Mouse (Mus musculus) ES-Bruce4 (cell line): ENCODE measurements at regions not wholly inside any gene's neighbourhood (a gene's known extent, or its start where the extent isn't known, plus 50 kb on each side); places are given as distances from the start of the nearest gene placed in this dataset.

Source experiments
- H3K27ac ChIP-seq: 2 replicates; pipeline ENCODE4 v1.5.1; 2012; ENCODE audit warnings: low read length, inconsistent platforms; ENCODE audit not compliant: insufficient read depth
- H3K27me3 ChIP-seq: 2 replicates; pipeline ENCODE4 v1.6.1; 2012; ENCODE audit warnings: mild to moderate bottlenecking, low read length, inconsistent platforms; ENCODE audit not compliant: control insufficient read depth, poor library complexity, insufficient read depth, severe bottlenecking
- H3K36me3 ChIP-seq: 2 replicates; pipeline ENCODE4 v1.6.1; 2012; ENCODE audit warnings: inconsistent platforms, mild to moderate bottlenecking, low read length, moderate library complexity; ENCODE audit not compliant: control insufficient read depth, poor library complexity, insufficient read depth, severe bottlenecking
- H3K4me1 ChIP-seq: one replicate; pipeline ENCODE4 v1.8.1; 2011; ENCODE audit warnings: low read length; ENCODE audit not compliant: control insufficient read depth, insufficient read depth
- H3K4me3 ChIP-seq: 2 replicates; pipeline ENCODE4 v1.5.1; 2011; ENCODE audit warnings: low read depth, mild to moderate bottlenecking, low read length
- H3K9ac ChIP-seq: 2 replicates; pipeline ENCODE4 v1.6.1; 2012; ENCODE audit warnings: low read depth, mild to moderate bottlenecking, inconsistent platforms; ENCODE audit not compliant: poor library complexity, severe bottlenecking
- H3K9me3 ChIP-seq: replicated peaks from 2 replicates; pipeline ENCODE4 v1.6.1; 2012; ENCODE audit warnings: mild to moderate bottlenecking, low read length, inconsistent platforms; ENCODE audit not compliant: control insufficient read depth, poor library complexity, insufficient read depth, severe bottlenecking
- CTCF ChIP-seq: IDR thresholded peaks from one replicate; pipeline ENCODE4 v1.8.1; 2011; ENCODE audit warnings: low read depth, low read length
- EP300 ChIP-seq: IDR thresholded peaks from 2 replicates; pipeline ENCODE4 v1.6.1; 2011; ENCODE audit warnings: low read depth, low read length; ENCODE audit not compliant: insufficient read depth
- POLR2A ChIP-seq: IDR thresholded peaks from one replicate; pipeline ENCODE4 v1.8.1; 2011; ENCODE audit warnings: low read length; ENCODE audit not compliant: insufficient read depth

- H3K9ac ChIP-seq, result no peak overlapping the region
- H3K4me1 ChIP-seq, result no peaks in the 10 kb centered on the region
- H3K36me3 ChIP-seq, result no peaks in the 10 kb centered on the region
- no peaks in the 10 kb centered on the region for H3K9me3 ChIP-seq
- no peak overlapping the region for H3K4me3 ChIP-seq
- TF ChIP-seq POLR2A, result no peak
- TF ChIP-seq EP300, result no peak
- no peak for TF ChIP-seq CTCF
- H3K27me3 ChIP-seq, result no peaks in the 10 kb centered on the region
- H3K27ac ChIP-seq, result no peak overlapping the region
These were observed 337.4 kb upstream of the Ube2e3 start for GRCm38 (mm10) chr2:78530535-78530934.

GRCm38 (mm10) chr2:78520258-78521023 lies 347.5 kb upstream of the Ube2e3 start:
- no peak for TF ChIP-seq EP300
- TF ChIP-seq POLR2A, result no peak
- no peak for TF ChIP-seq CTCF
- H3K27ac ChIP-seq, result no peak overlapping the region
- H3K9me3 ChIP-seq, result no peaks in the 10 kb centered on the region
- no peak overlapping the region for H3K9ac ChIP-seq
- no peaks in the 10 kb centered on the region for H3K36me3 ChIP-seq
- no peaks in the 10 kb centered on the region for H3K4me1 ChIP-seq
- no peaks in the 10 kb centered on the region for H3K27me3 ChIP-seq
- H3K4me3 ChIP-seq, result no peak overlapping the region

- H3K9ac ChIP-seq, result no peak overlapping the region
- H3K4me3 ChIP-seq, result no peak overlapping the region
- no peak overlapping the region for H3K27ac ChIP-seq
- H3K4me1 ChIP-seq, result no peaks in the 10 kb centered on the region
- H3K36me3 ChIP-seq, result no peaks in the 10 kb centered on the region
- TF ChIP-seq POLR2A (no peak), CTCF (no peak), EP300 (no peak)
- H3K9me3 ChIP-seq, result no peaks in the 10 kb centered on the region
- H3K27me3 ChIP-seq, result no peaks in the 10 kb centered on the region
These were observed 374.8 kb upstream of the Ube2e3 start for GRCm38 (mm10) chr2:78493115-78493514.

- H3K4me1 ChIP-seq, result no peaks in the 10 kb centered on the region
- H3K27me3 ChIP-seq, result no peaks in the 10 kb centered on the region
- H3K27ac ChIP-seq, result no peak overlapping the region
- no peaks in the 10 kb centered on the region for H3K36me3 ChIP-seq
- no peak for TF ChIP-seq CTCF
- no peak overlapping the region for H3K9ac ChIP-seq
- H3K9me3 ChIP-seq, result no peaks in the 10 kb centered on the region
- no peak overlapping the region for H3K4me3 ChIP-seq
These were observed 387.9 kb upstream of the Ube2e3 start for GRCm38 (mm10) chr2:78480036-78480435.

- no peaks in the 10 kb centered on the region for H3K4me1 ChIP-seq
These were observed 408.5 kb upstream of the Ube2e3 start for GRCm38 (mm10) chr2:78459444-78459843.

GRCm38 (mm10) chr2:78453411-78453810 lies 414.5 kb upstream of the Ube2e3 start:
- TF ChIP-seq EP300, result no peak
- no peak for TF ChIP-seq CTCF
- TF ChIP-seq POLR2A, result no peak
- Histone ChIP-seq H3K4me3 (no peak overlapping the region), H3K36me3 (no peaks in the 10 kb centered on the region), H3K9ac (no peak overlapping the region), H3K27ac (no peak overlapping the region), H3K4me1 (no peaks in the 10 kb centered on the region), H3K9me3 (no peaks in the 10 kb centered on the region), H3K27me3 (no peaks in the 10 kb centered on the region)

More at GRCm38 (mm10) chr2:78459444-78459843, 408.5 kb upstream of the Ube2e3 start:
- no peaks in the 10 kb centered on the region for H3K36me3 ChIP-seq
- no peaks in the 10 kb centered on the region for H3K27me3 ChIP-seq
- no peak overlapping the region for H3K4me3 ChIP-seq
- TF ChIP-seq EP300 (no peak), CTCF (no peak), POLR2A (no peak)
- H3K9ac ChIP-seq, result no peak overlapping the region
- H3K27ac ChIP-seq, result no peak overlapping the region
- H3K9me3 ChIP-seq, result no peaks in the 10 kb centered on the region
